18 mouse cellular contexts compared by ENCODE assay signal in the genomic region with DNA sequence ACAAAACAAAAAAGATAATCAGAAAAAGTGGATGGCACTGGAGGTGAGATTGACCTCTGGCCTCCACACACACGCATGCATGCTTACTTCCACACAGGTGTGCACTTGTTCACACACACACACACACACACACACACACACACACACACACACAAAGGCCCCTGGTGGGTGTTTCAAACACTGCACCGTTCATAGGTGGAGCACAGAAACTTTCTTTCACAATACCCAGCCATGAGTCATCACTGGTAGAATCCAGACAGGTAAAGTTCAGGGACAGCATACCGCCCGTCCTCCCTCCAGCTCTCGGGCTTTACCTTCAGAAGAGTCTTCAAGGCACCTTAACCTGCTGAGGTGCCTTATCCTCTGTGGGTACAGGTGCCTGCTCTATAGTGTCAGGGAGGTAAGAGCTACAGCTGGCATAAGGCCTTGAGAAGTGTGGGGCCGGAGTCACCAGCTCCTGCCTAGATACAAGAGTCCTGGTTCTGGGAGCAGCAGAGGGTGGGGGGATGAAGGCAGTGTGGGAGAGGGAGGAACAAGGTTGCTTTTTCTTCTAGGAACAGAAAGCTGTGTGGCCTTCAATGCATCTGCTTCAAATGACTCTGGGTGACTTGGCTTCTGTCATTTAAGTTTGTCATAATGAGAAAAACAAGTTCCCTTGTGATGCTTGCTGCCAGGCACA. TPM values are rescaled to one million over a fixed set of nuclear protein-coding genes. Genes with fewer than 3 reads are reported as not detected.
DNase-seq lines count a peak whose midpoint lies in the region; ATAC-seq and TF ChIP-seq lines count a peak whose summit lies in the region.
"Had no signal": no experiment of that assay in that cellular context is flagged by ENCODE, and none has a peak within 500 bp of the region (broad histone marks: within the 10 kb centered on the region; RNA-seq: fewer than 3 reads in every experiment).

No protein-coding gene starts in this region.

- peak; percentile 29; the same call in 1 of the 2 replicates for ATAC-seq in kidney, postnatal 0 days (replicated peaks; ENCODE audit: low FRiP score, low read depth)
- no peak for ATAC-seq in limb, embryonic 15.5 days (ENCODE audit: insufficient number of reproducible peaks, low FRiP score, low TSS enrichment, low read depth)
- no peak for ATAC-seq in forebrain, embryonic 13.5 days
- no peak for ATAC-seq in erythroid progenitor cell, adult 5-6 weeks (replicated peaks; ENCODE audit: low FRiP score, poor library complexity, severe bottlenecking)

- TF ChIP-seq CTCF in kidney, postnatal 0 days (IDR thresholded peaks at IDR 0.05; ENCODE audit: low read depth), result peak; percentile 19; the same call in 1 of the 2 replicates
- TF ChIP-seq CTCF in testis, adult 2 months (IDR thresholded peaks at IDR 0.05; ENCODE audit: control insufficient read depth, insufficient read depth, insufficient replicate concordance, low read depth, low read length), result no peak

- H3K9me3 ChIP-seq in kidney, postnatal 0 days (replicated peaks; ENCODE audit: low read length), result no peaks in the 10 kb centered on the region
- H3K9me3 ChIP-seq in limb, embryonic 15.5 days, result no peaks in the 10 kb centered on the region
- no peaks in the 10 kb centered on the region for H3K9me3 ChIP-seq in forebrain, embryonic 13.5 days (replicated peaks)
- H3K9me3 ChIP-seq: heart, embryonic 15.5 days; hindbrain, embryonic 12.5 days; kidney, embryonic 15.5 days; neural tube, embryonic 15.5 days had no signal

- no peak for DNase-seq in kidney, postnatal 0 days (ENCODE audit: low spot score)
- DNase-seq in kidney, adult 8-10 months, result no peak
- DNase-seq in testis, postnatal 10 days (ENCODE audit: low spot score), result no peak
- DNase-seq in spleen, adult 18-20 months, result no peak
- DNase-seq: cerebellum, adult 18-20 months; gastrocnemius, postnatal 36 days; layer of hippocampus, adult 9-11 months; right cerebral cortex, adult 18-20 months; thymus, adult 2 months had no signal

- H3K4me1 ChIP-seq in kidney, postnatal 0 days (replicated peaks; ENCODE audit: insufficient read depth, low read length), result peaks cover 18% of the 10 kb centered on the region
- no peaks in the 10 kb centered on the region for H3K4me1 ChIP-seq in testis, adult 2 months (ENCODE audit: control insufficient read depth, insufficient read depth, low read length)
- peaks cover 44% of the 10 kb centered on the region for H3K4me1 ChIP-seq in limb, embryonic 15.5 days
- H3K4me1 ChIP-seq in forebrain, embryonic 13.5 days, result no peaks in the 10 kb centered on the region
- H3K4me1 ChIP-seq: heart, embryonic 15.5 days; hindbrain, embryonic 12.5 days; neural tube, embryonic 15.5 days had no signal

- TF ChIP-seq POLR2A in testis, adult 2 months (IDR thresholded peaks at IDR 0.05; ENCODE audit: control insufficient read depth, low read depth, low read length), result no peak

- H3K27ac ChIP-seq in kidney, postnatal 0 days, result peak overlapping the region; percentile 50
- H3K27ac ChIP-seq in testis, adult 2 months (ENCODE audit: control insufficient read depth, insufficient read depth, low read depth, low read length), result no peak overlapping the region
- peak overlapping the region; percentile 84 for H3K27ac ChIP-seq in limb, embryonic 15.5 days
- no peak overlapping the region for H3K27ac ChIP-seq in forebrain, embryonic 13.5 days
- H3K27ac ChIP-seq: heart, embryonic 15.5 days; hindbrain, embryonic 12.5 days; kidney, embryonic 15.5 days; neural tube, embryonic 15.5 days had no signal

- H3K27me3 ChIP-seq in kidney, postnatal 0 days (ENCODE audit: insufficient read depth, low read length), result no peaks in the 10 kb centered on the region
- no peaks in the 10 kb centered on the region for H3K27me3 ChIP-seq in testis, adult 2 months (ENCODE audit: control insufficient read depth, insufficient read depth, low read length)
- no peaks in the 10 kb centered on the region for H3K27me3 ChIP-seq in limb, embryonic 15.5 days
- no peaks in the 10 kb centered on the region for H3K27me3 ChIP-seq in forebrain, embryonic 13.5 days
- H3K27me3 ChIP-seq: heart, embryonic 15.5 days; hindbrain, embryonic 12.5 days; kidney, embryonic 15.5 days; neural tube, embryonic 15.5 days had no signal

- 78% methylated on average over 6 of the region's 6 CpGs for WGBS in kidney, postnatal 0 days
- WGBS in limb, embryonic 15.5 days, result 54% methylated on average over 6 of the region's 6 CpGs
- 94% methylated on average over 6 of the region's 6 CpGs for WGBS in forebrain, embryonic 13.5 days

- no peak overlapping the region for H3K4me3 ChIP-seq in kidney, postnatal 0 days (replicated peaks; ENCODE audit: low read depth, low read length)
- H3K4me3 ChIP-seq in testis, adult 2 months (ENCODE audit: control insufficient read depth, low read depth, low read length), result peak overlapping the region; percentile 62
- no peak overlapping the region for H3K4me3 ChIP-seq in limb, embryonic 15.5 days
- no peak overlapping the region for H3K4me3 ChIP-seq in forebrain, embryonic 13.5 days
- H3K4me3 ChIP-seq: heart, embryonic 15.5 days; hindbrain, embryonic 12.5 days; kidney, embryonic 15.5 days; neural tube, embryonic 15.5 days had no signal

- H3K9ac ChIP-seq in kidney, postnatal 0 days (ENCODE audit: low read depth, low read length), result no peak overlapping the region
- H3K9ac ChIP-seq in limb, embryonic 15.5 days, result no peak overlapping the region
- H3K9ac ChIP-seq in forebrain, embryonic 13.5 days, result no peak overlapping the region
- H3K9ac ChIP-seq: heart, embryonic 15.5 days; hindbrain, embryonic 12.5 days; kidney, embryonic 15.5 days; neural tube, embryonic 15.5 days had no signal

- no peaks in the 10 kb centered on the region for H3K36me3 ChIP-seq in kidney, postnatal 0 days (ENCODE audit: insufficient read depth, low read length)
- no peaks in the 10 kb centered on the region for H3K36me3 ChIP-seq in testis, adult 2 months (ENCODE audit: control insufficient read depth, insufficient read depth, low read length)
- H3K36me3 ChIP-seq in limb, embryonic 15.5 days, result no peaks in the 10 kb centered on the region
- no peaks in the 10 kb centered on the region for H3K36me3 ChIP-seq in forebrain, embryonic 13.5 days (ENCODE audit: poor library complexity, severe bottlenecking)
- H3K36me3 ChIP-seq: heart, embryonic 15.5 days; hindbrain, embryonic 12.5 days; neural tube, embryonic 15.5 days had no signal

- H3K4me2 ChIP-seq in kidney, postnatal 0 days (ENCODE audit: low read length), result no peak overlapping the region
- H3K4me2 ChIP-seq in limb, embryonic 15.5 days, result 0 out of 2 replicates have a peak overlapping the region, but pooled peaks have one; percentile 2
- H3K4me2 ChIP-seq in forebrain, embryonic 13.5 days, result no peak overlapping the region
- H3K4me2 ChIP-seq: heart, embryonic 15.5 days; hindbrain, embryonic 12.5 days; kidney, embryonic 15.5 days; neural tube, embryonic 15.5 days had no signal

RNA-seq across cellular contexts. Expression of a gene that starts 11.3 kb away (rescaled TPM):
- 60.8 and 62.5 TPM in 2 replicates for polyA plus RNA-seq in kidney, postnatal 0 days (2015; fragmentation: Nextera tagmentation; extraction: Ambion mirVana)
- 0.80 and 1.2 TPM in 2 replicates for polyA plus RNA-seq in testis, adult 2 months (2012; rRNA removed)
- 27.2 and 28.9 TPM in 2 replicates for polyA plus RNA-seq in limb, embryonic 15.5 days (2015; fragmentation: Nextera tagmentation; extraction: Ambion mirVana)
- 1.2 and 1.9 TPM in 2 replicates for polyA plus RNA-seq in forebrain, embryonic 13.5 days (2015; fragmentation: Nextera tagmentation; extraction: Ambion mirVana)
- 2.9 TPM in 1 of 2 replicates, not detected in the other for total RNA-seq in erythroid progenitor cell, adult 5-6 weeks (2015; ENCODE audit: low replicate concordance)
- 2.2 TPM in 1 of 2 replicates, not detected in the other for total RNA-seq in erythroid progenitor cell, adult 5-6 weeks (2017; ENCODE audit: low replicate concordance)
- total RNA-seq: MEL had no signal

Comparison
In these comparisons a context has a peak if more than half of its experiments do, and no peak if none do; other contexts are left out.
1. H3K27ac ChIP-seq: peak in kidney, postnatal 0 days (single experiment) and limb, embryonic 15.5 days (single experiment); none in testis, adult 2 months (single experiment) and forebrain, embryonic 13.5 days (single experiment).